Comparison of ENCODE assay signal across 22 mouse cellular contexts in genomic region chr12:117347135-117347534, GRCm38 (mm10).
DNase-seq lines count a peak whose midpoint lies in the region; ATAC-seq and TF ChIP-seq lines count a peak whose summit lies in the region.
"Had no signal": no experiment of that assay in that cellular context is flagged by ENCODE, and none has a peak within 500 bp of the region (broad histone marks: within the 10 kb centered on the region; RNA-seq: fewer than 3 reads in every experiment).

No protein-coding gene starts in this region.

- H3K27me3 ChIP-seq in forebrain, embryonic 10.5 days (ENCODE audit: poor library complexity, severe bottlenecking): peaks cover 20% of the 10 kb centered on the region; the same call in 1 of the 2 replicates
- H3K27me3 ChIP-seq in forebrain, embryonic 14.5 days (replicated peaks; ENCODE audit: control insufficient read depth, insufficient read depth, low read length): no peaks in the 10 kb centered on the region
- no peaks in the 10 kb centered on the region for H3K27me3 ChIP-seq in hindbrain, embryonic 11.5 days (ENCODE audit: control insufficient read depth, insufficient read depth, low read length)
- H3K27me3 ChIP-seq in hindbrain, embryonic 16.5 days (replicated peaks; ENCODE audit: control insufficient read depth, insufficient read depth, low read length): no peaks in the 10 kb centered on the region
- no peaks in the 10 kb centered on the region for H3K27me3 ChIP-seq in embryonic facial prominence, embryonic 10.5 days (replicated peaks; ENCODE audit: low read depth, poor library complexity, severe bottlenecking)
- no peaks in the 10 kb centered on the region for H3K27me3 ChIP-seq in midbrain, embryonic 12.5 days
- no peaks in the 10 kb centered on the region; the same call in 1 of the 2 replicates for H3K27me3 ChIP-seq in liver, postnatal 0 days (ENCODE audit: insufficient read depth, low read length)
- H3K27me3 ChIP-seq: intestine, embryonic 15.5 days; limb, embryonic 13.5 days; lung, embryonic 15.5 days; neural tube, embryonic 12.5 days had no signal

- H3K4me3 ChIP-seq in forebrain, embryonic 10.5 days: no peak overlapping the region
- no peak overlapping the region for H3K4me3 ChIP-seq in forebrain, embryonic 14.5 days (ENCODE audit: low read depth, low read length)
- no peak overlapping the region for H3K4me3 ChIP-seq in hindbrain, embryonic 11.5 days (ENCODE audit: low read depth, low read length)
- H3K4me3 ChIP-seq in hindbrain, embryonic 16.5 days (ENCODE audit: low read length): no peak overlapping the region
- no peak overlapping the region for H3K4me3 ChIP-seq in embryonic facial prominence, embryonic 10.5 days
- H3K4me3 ChIP-seq in midbrain, embryonic 12.5 days: no peak overlapping the region
- H3K4me3 ChIP-seq in liver, postnatal 0 days (ENCODE audit: low read depth, low read length): no peak overlapping the region
- H3K4me3 ChIP-seq: gastrocnemius, adult 2 months; intestine, embryonic 15.5 days; layer of hippocampus, adult 2 months; limb, embryonic 13.5 days; liver, embryonic 12.5 days; lung, embryonic 15.5 days; megakaryocyte, embryonic 14.5 days; neural tube, embryonic 12.5 days had no signal

- H3K4me2 ChIP-seq in forebrain, embryonic 14.5 days (ENCODE audit: low read length): no peak overlapping the region
- H3K4me2 ChIP-seq in hindbrain, embryonic 11.5 days (replicated peaks; ENCODE audit: low read depth, low read length): no peak overlapping the region
- no peak overlapping the region for H3K4me2 ChIP-seq in hindbrain, embryonic 16.5 days (ENCODE audit: low read length)
- H3K4me2 ChIP-seq in midbrain, embryonic 12.5 days (replicated peaks): no peak overlapping the region
- no peak overlapping the region for H3K4me2 ChIP-seq in liver, postnatal 0 days (ENCODE audit: low read depth, low read length)
- H3K4me2 ChIP-seq: intestine, embryonic 15.5 days; limb, embryonic 13.5 days; liver, embryonic 12.5 days; lung, embryonic 15.5 days; neural tube, embryonic 12.5 days had no signal

- no peaks in the 10 kb centered on the region for H3K9me3 ChIP-seq in forebrain, embryonic 10.5 days
- no peaks in the 10 kb centered on the region for H3K9me3 ChIP-seq in forebrain, embryonic 14.5 days (replicated peaks; ENCODE audit: control insufficient read depth, low read length)
- H3K9me3 ChIP-seq in hindbrain, embryonic 11.5 days (ENCODE audit: control insufficient read depth, low read length): no peaks in the 10 kb centered on the region
- H3K9me3 ChIP-seq in hindbrain, embryonic 16.5 days (ENCODE audit: control insufficient read depth, low read length): no peaks in the 10 kb centered on the region
- H3K9me3 ChIP-seq in embryonic facial prominence, embryonic 10.5 days: no peaks in the 10 kb centered on the region
- no peaks in the 10 kb centered on the region for H3K9me3 ChIP-seq in midbrain, embryonic 12.5 days
- H3K9me3 ChIP-seq in liver, postnatal 0 days (ENCODE audit: low read length): no peaks in the 10 kb centered on the region
- H3K9me3 ChIP-seq: intestine, embryonic 15.5 days; limb, embryonic 13.5 days; liver, embryonic 12.5 days; lung, embryonic 15.5 days; megakaryocyte, embryonic 14.5 days; neural tube, embryonic 12.5 days had no signal

- no peak overlapping the region for H3K9ac ChIP-seq in forebrain, embryonic 14.5 days (ENCODE audit: low read length)
- no peak overlapping the region for H3K9ac ChIP-seq in hindbrain, embryonic 11.5 days (ENCODE audit: low read depth, low read length)
- no peak overlapping the region for H3K9ac ChIP-seq in hindbrain, embryonic 16.5 days (ENCODE audit: low read depth, low read length)
- H3K9ac ChIP-seq in midbrain, embryonic 12.5 days (replicated peaks): no peak overlapping the region
- H3K9ac ChIP-seq in liver, postnatal 0 days (replicated peaks): no peak overlapping the region
- H3K9ac ChIP-seq: intestine, embryonic 15.5 days; limb, embryonic 13.5 days; liver, embryonic 12.5 days; lung, embryonic 15.5 days; neural tube, embryonic 12.5 days had no signal

- DNase-seq in forebrain, embryonic 10.5 days (ENCODE audit: extremely low spot score, low spot score): no peak
- DNase-seq in forebrain, embryonic 14.5 days (ENCODE audit: low spot score): no peak
- no peak for DNase-seq in hindbrain, embryonic 11.5 days (ENCODE audit: low spot score)
- peak; percentile 20 for DNase-seq in embryonic facial prominence, embryonic 10.5 days (ENCODE audit: low spot score)
- no peak for DNase-seq in frontal cortex, postnatal 36 days (ENCODE audit: low spot score in 2 of 2)
- DNase-seq in liver, postnatal 0 days: no peak
- DNase-seq: adrenal gland, postnatal 14 days; cerebellum, adult 2 months; cerebellum, postnatal 25 days; gastrocnemius, adult 2 months; lung, postnatal 36 days; thymus, adult 18-20 months had no signal

- no peak for ATAC-seq in forebrain, embryonic 14.5 days
- ATAC-seq in hindbrain, embryonic 11.5 days (ENCODE audit: low FRiP score): no peak
- ATAC-seq in hindbrain, embryonic 16.5 days: no peak
- no peak for ATAC-seq in midbrain, embryonic 12.5 days (ENCODE audit: low FRiP score, low read depth)
- no peak for ATAC-seq in liver, postnatal 0 days
- ATAC-seq: CD4-positive, CD25-positive, alpha-beta regulatory T cell, adult 4 months; intestine, embryonic 15.5 days; liver, embryonic 12.5 days had no signal

- WGBS in forebrain, embryonic 10.5 days: 51% methylated on average over 3 of the region's 3 CpGs
- WGBS in forebrain, embryonic 14.5 days: 68% methylated on average over 3 of the region's 3 CpGs
- 31% methylated on average over 3 of the region's 3 CpGs for WGBS in hindbrain, embryonic 11.5 days
- WGBS in hindbrain, embryonic 16.5 days: 46% methylated on average over 3 of the region's 3 CpGs
- 38% methylated on average over 3 of the region's 3 CpGs for WGBS in embryonic facial prominence, embryonic 10.5 days
- 27% methylated on average over 3 of the region's 3 CpGs for WGBS in midbrain, embryonic 12.5 days
- WGBS in liver, postnatal 0 days (ENCODE audit: insufficient replicate concordance): 42% methylated on average over 3 of the region's 3 CpGs

- peak overlapping the region; percentile 89; the same call in 1 of the 2 replicates for H3K27ac ChIP-seq in forebrain, embryonic 10.5 days
- H3K27ac ChIP-seq in forebrain, embryonic 14.5 days (ENCODE audit: low read depth, low read length): no peak overlapping the region
- H3K27ac ChIP-seq in hindbrain, embryonic 11.5 days (ENCODE audit: low read depth, low read length): peak overlapping the region; percentile 42; the same call in 1 of the 2 replicates
- H3K27ac ChIP-seq in hindbrain, embryonic 16.5 days (ENCODE audit: low read depth, low read length): no peak overlapping the region
- H3K27ac ChIP-seq in embryonic facial prominence, embryonic 10.5 days (replicated peaks): peak overlapping the region; percentile 48; the same call in 1 of the 2 replicates
- H3K27ac ChIP-seq in midbrain, embryonic 12.5 days (replicated peaks): peak overlapping the region; percentile 99
- H3K27ac ChIP-seq in liver, postnatal 0 days (ENCODE audit: low read depth): no peak overlapping the region
- H3K27ac ChIP-seq: gastrocnemius, adult 2 months; intestine, embryonic 15.5 days; limb, embryonic 13.5 days; liver, embryonic 12.5 days; lung, embryonic 15.5 days; neural tube, embryonic 12.5 days had no signal

- TF ChIP-seq EP300 in liver, postnatal 0 days (IDR thresholded peaks at IDR 0.05; ENCODE audit: low read depth): no peak

- H3K4me1 ChIP-seq in forebrain, embryonic 10.5 days: peaks cover 72% of the 10 kb centered on the region
- peaks cover 25% of the 10 kb centered on the region for H3K4me1 ChIP-seq in forebrain, embryonic 14.5 days (ENCODE audit: control insufficient read depth, insufficient read depth, low read length)
- peaks cover 25% of the 10 kb centered on the region for H3K4me1 ChIP-seq in hindbrain, embryonic 11.5 days (replicated peaks; ENCODE audit: control insufficient read depth, insufficient read depth, low read length)
- H3K4me1 ChIP-seq in hindbrain, embryonic 16.5 days (ENCODE audit: control insufficient read depth, insufficient read depth, low read depth, low read length): peaks cover 25% of the 10 kb centered on the region
- peaks cover 56% of the 10 kb centered on the region for H3K4me1 ChIP-seq in embryonic facial prominence, embryonic 10.5 days
- H3K4me1 ChIP-seq in midbrain, embryonic 12.5 days: peaks cover 60% of the 10 kb centered on the region
- no peaks in the 10 kb centered on the region for H3K4me1 ChIP-seq in liver, postnatal 0 days (ENCODE audit: insufficient read depth)
- H3K4me1 ChIP-seq: intestine, embryonic 15.5 days; liver, embryonic 12.5 days; lung, embryonic 15.5 days had no signal

- H3K36me3 ChIP-seq in forebrain, embryonic 10.5 days (replicated peaks): no peaks in the 10 kb centered on the region
- no peaks in the 10 kb centered on the region for H3K36me3 ChIP-seq in forebrain, embryonic 14.5 days (ENCODE audit: control insufficient read depth, insufficient read depth, low read length)
- H3K36me3 ChIP-seq in hindbrain, embryonic 11.5 days (ENCODE audit: control insufficient read depth, insufficient read depth, low read length): no peaks in the 10 kb centered on the region
- no peaks in the 10 kb centered on the region for H3K36me3 ChIP-seq in hindbrain, embryonic 16.5 days (ENCODE audit: control insufficient read depth, insufficient read depth, low read length)
- H3K36me3 ChIP-seq in embryonic facial prominence, embryonic 10.5 days (replicated peaks): no peaks in the 10 kb centered on the region
- H3K36me3 ChIP-seq in midbrain, embryonic 12.5 days: no peaks in the 10 kb centered on the region
- H3K36me3 ChIP-seq in liver, postnatal 0 days (replicated peaks; ENCODE audit: insufficient read depth, low read length): no peaks in the 10 kb centered on the region
- H3K36me3 ChIP-seq: intestine, embryonic 15.5 days; limb, embryonic 13.5 days; liver, embryonic 12.5 days; lung, embryonic 15.5 days; neural tube, embryonic 12.5 days had no signal

- no peak for TF ChIP-seq CTCF in liver, postnatal 0 days (IDR thresholded peaks at IDR 0.05; ENCODE audit: low read depth)

Comparison
In these comparisons a context has a peak if more than half of its experiments do, and no peak if none do; other contexts are left out.
1. H3K27ac ChIP-seq: peak in forebrain, embryonic 10.5 days (single experiment), hindbrain, embryonic 11.5 days (single experiment), embryonic facial prominence, embryonic 10.5 days (single experiment) and midbrain, embryonic 12.5 days (single experiment); none in forebrain, embryonic 14.5 days (single experiment), hindbrain, embryonic 16.5 days (single experiment) and liver, postnatal 0 days (single experiment).